Mouse (Mus musculus) heart, adult 2 months (tissue): ENCODE results near the gene Gipc2.

Experiments used
- EP300 ChIP-seq: fragments of 200-500 bp; IDR thresholded peaks from 2 replicates; pipeline ENCODE4 v1.6.1; 2011; ENCODE audit warnings: low read depth, low read length, control low read depth; ENCODE audit not compliant: insufficient read depth
- POLR2A ChIP-seq: fragments of 200-500 bp; IDR thresholded peaks from 2 replicates; pipeline ENCODE4 v1.6.1; 2011; ENCODE audit warnings: mild to moderate bottlenecking, low read depth, low read length, control low read depth; ENCODE audit not compliant: insufficient read depth

DNA sequence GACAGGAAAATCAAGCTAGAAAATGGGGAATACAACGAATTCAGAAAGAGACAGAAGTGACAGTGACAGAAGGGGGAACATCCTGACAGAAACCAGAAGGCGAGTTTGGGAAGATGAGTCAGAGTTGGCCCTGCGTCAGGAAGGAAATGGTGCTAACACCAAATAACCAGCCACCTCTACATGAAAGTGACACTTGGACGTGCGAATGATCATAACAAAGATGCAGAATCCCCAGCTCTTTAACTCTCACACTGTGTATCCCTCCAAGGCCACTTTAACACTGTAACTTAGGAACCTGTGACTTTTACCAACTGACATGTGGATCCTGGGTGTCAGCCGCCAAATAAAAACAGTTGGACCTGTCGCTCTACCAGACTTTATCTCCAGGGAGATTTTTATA is 16.6 kb downstream of the Gipc2 start:
- TF ChIP-seq EP300 (no peak), POLR2A (no peak)
